In the genomic region with DNA sequence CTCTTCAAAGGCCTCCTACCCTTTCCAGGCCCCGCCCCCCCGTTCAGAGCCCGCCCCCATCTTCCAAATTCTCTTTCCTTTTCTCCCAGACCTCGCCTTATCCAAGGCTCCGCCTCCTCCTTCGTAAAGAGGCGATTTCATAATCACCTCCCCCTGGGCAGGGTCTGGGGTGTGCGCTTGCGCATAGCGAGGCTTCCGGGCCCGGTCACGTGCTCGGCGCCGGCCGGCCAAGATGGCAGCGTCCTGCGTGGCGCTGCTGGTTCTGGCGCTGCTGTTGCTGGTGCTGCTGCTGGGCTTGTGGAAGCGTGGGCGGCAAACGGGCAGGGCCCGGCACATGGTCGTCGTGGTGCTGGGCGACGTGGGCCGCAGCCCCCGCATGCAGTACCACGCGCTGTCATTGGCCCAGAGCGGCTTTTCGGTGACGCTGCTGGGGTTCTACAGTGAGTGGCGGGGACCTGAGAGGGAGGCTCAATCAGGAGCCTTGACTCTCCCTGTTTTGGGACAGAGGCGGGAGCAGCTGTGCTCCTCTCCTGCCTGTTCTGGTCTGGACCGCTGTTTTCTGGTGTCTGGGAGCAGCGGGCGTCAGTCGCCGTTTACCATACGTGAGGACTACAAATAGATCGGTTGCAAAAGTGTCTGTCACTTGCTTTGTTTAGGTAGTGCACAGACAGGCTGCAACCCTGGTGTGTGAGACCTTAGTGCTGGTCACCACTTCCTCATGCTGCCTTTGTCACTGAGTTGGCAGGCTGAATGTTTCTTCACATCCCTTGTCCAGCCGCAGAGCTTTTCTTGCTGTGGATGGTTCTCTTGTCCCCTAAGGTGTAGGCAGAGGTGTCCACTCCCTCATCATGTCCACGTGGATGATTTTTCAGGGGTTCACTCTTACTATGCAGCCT, we compare ENCODE assay signal across 8 mouse cellular contexts. TPM values are rescaled to one million over a fixed set of nuclear protein-coding genes. Genes with fewer than 3 reads are reported as not detected.
A peak's percentile ranks its signal among the peaks of the same experiment; 100 is the strongest.
DNase-seq lines count a peak whose midpoint lies in the region; ATAC-seq lines count a peak whose summit lies in the region.

A gene (plus strand): TSS at position 204 of the 896 bp plus-strand sequence.

- DNase-seq in adipocyte (ENCODE audit: low spot score): peak; percentile 99
- DNase-seq in embryo, embryonic 10 days (ENCODE audit: low spot score): peak; percentile 97
- DNase-seq in gastrocnemius, postnatal 10 days: peak; percentile 96
- peak; percentile 96 for DNase-seq in induced T-regulatory cell, adult 2 months (ENCODE audit: low read depth)
- peak; percentile 82 to 94 for DNase-seq in left cerebral cortex, adult 9 months (ENCODE audit: low spot score in 2 of 2)
- DNase-seq in right cerebral cortex, postnatal 14 days: peak; percentile 95
- peak; percentile 89 to 94 for DNase-seq in urinary bladder, postnatal 36 days (ENCODE audit: low spot score in 2 of 2)

- peak; percentile 94 for ATAC-seq in megakaryocyte progenitor cell, adult 5-6 weeks (replicated peaks; ENCODE audit: poor library complexity)

RNA-seq across cellular contexts. Expression of the gene that starts here (rescaled TPM):
- 10 to 100 TPM; 12.0 to 13.8 TPM for total RNA-seq in gastrocnemius, postnatal 10 days (2021)
- 22.5 and 22.8 TPM in 2 replicates for total RNA-seq in megakaryocyte progenitor cell, adult 5-6 weeks (2015)
- 20.1 and 20.3 TPM in 2 replicates for total RNA-seq in megakaryocyte progenitor cell, adult 5-6 weeks (2017)

Comparison
In these comparisons a context has a peak if more than half of its experiments do, and no peak if none do; other contexts are left out.
1. Peak in every context shown above with its lines: DNase-seq and ATAC-seq.